Mouse (Mus musculus) G1E (cell line): ENCODE data around the gene Slc6a5. TPM values are rescaled to one million over a fixed set of nuclear protein-coding genes. Genes with fewer than 3 reads are reported as not detected.

Experiments used
- ATAC-seq: 2 replicates; pipeline ENCODE4 v1.8.0; 2016; ENCODE audit warnings: mild to moderate bottlenecking; ENCODE audit not compliant: insufficient number of reproducible peaks, poor library complexity, low FRiP score, severe bottlenecking; ENCODE audit errors: extremely low read depth
- DNase-seq: peaks from one replicate; pipeline ENCODE4 v3.0.0; 2012; ENCODE audit warnings: low spot score
- H3K27me3 ChIP-seq: 2 replicates; pipeline ENCODE4 v1.6.1; 2012; ENCODE audit warnings: mild to moderate bottlenecking, low read length, inconsistent platforms; ENCODE audit not compliant: insufficient read depth
- H3K36me3 ChIP-seq: replicated peaks from 2 replicates; pipeline ENCODE3; 2012; ENCODE audit warnings: mild to moderate bottlenecking, inconsistent platforms
- H3K4me1 ChIP-seq: 2 replicates; pipeline ENCODE4 v1.6.1; 2012; ENCODE audit warnings: low read depth, low read length, inconsistent platforms, mixed read lengths; ENCODE audit not compliant: insufficient read depth
- H3K4me3 ChIP-seq: 2 replicates; pipeline ENCODE4 v1.5.1; 2012; ENCODE audit warnings: low read depth, mild to moderate bottlenecking, inconsistent platforms, low read length, moderate library complexity, mixed read lengths
- H3K9me3 ChIP-seq: replicated peaks from 2 replicates; pipeline ENCODE4 v1.6.1; 2012; ENCODE audit warnings: inconsistent platforms
- CTCF ChIP-seq: IDR thresholded peaks from 2 replicates; pipeline ENCODE4 v1.5.1; 2012; ENCODE audit warnings: low read depth, low read length, inconsistent platforms, mixed read lengths
- GATA1 ChIP-seq: IDR thresholded peaks from 2 replicates; pipeline ENCODE4 v1.6.1; 2012; ENCODE audit warnings: borderline replicate concordance, low read length, inconsistent platforms, mixed read lengths
- GATA2 ChIP-seq: IDR thresholded peaks from 2 replicates; pipeline ENCODE4 v1.6.1; 2012; ENCODE audit warnings: low read depth, low read length, inconsistent platforms, borderline replicate concordance
- POLR2AphosphoS5 ChIP-seq: IDR thresholded peaks from 2 replicates; pipeline ENCODE4 v1.6.1; 2012; ENCODE audit warnings: low read depth, low read length, inconsistent platforms; ENCODE audit not compliant: insufficient replicate concordance
- TAL1 ChIP-seq: conservative IDR thresholded peaks from 2 replicates; pipeline ENCODE4 v1.6.1; 2012; ENCODE audit warnings: low read depth, low read length, inconsistent platforms, mixed read lengths
- polyA plus RNA-seq: library from polyadenylated mRNA; stranded (reverse); fragments of >175 nt; gene quantifications from 2 replicates; pipeline ENCODE4 v1.2.3, GENCODE M21; 2012
- total RNA-seq, 2 experiments: library from RNA; stranded (forward) in 1 of 2; stranded (reverse) in 1 of 2; fragments of 200-1000 nt in 1 of 2; fragments of >200 nt in 1 of 2; fragmentation: Nextera tagmentation in 1 of 2; gene quantifications; 2 replicates each; pipeline ENCODE4 v1.2.3; 2014 to 2017

Slc6a5 gene
- total and polyA plus RNA-seq, 3 experiments = 0.11 TPM; not detected in 2

DNA sequence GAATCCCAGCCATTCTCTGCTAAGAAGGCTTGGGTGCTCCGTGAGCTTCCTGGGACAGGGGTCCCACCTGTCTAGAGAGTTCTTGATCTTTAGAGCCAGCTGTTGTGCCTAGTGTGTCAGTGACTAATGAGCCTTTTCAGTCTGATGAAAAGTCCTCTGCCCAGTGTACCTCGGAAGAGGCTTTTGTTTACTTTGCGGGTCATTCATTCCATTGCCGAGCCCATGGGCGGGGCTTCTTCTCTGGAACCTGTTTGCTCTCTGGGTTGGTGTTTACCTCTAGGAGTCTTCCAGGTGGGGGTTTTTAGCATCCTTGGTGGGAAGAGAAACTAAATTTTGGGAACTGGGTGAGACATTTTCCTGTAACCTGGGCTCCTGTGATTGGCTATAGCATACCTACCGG, 74.8 kb downstream of the Slc6a5 start:
- TF ChIP-seq GATA2 = no peak
- TF ChIP-seq POLR2AphosphoS5 = no peak
- no peak for TF ChIP-seq GATA1
- peaks cover 26% of the 10 kb centered on the region for H3K9me3 ChIP-seq

DNA sequence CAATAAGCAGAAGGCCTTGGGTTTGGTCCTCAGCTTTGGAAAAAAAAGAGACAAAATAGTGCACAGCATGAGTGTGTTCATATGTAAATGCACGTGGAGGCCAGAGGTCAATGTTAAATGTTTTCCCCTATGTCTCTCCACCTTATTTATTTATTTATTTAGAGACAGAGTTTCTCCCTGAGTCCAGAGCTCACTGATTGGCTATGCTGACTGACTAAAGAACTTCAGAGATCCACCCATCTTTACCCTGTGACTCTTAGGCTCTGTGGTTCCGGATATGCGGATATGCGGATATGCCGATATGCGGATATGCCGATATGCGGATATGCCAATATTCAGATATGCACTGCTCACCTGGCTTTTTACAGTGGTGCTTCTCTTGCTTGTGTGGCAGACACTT, 76.0 kb downstream of the Slc6a5 start:
- no peaks in the 10 kb centered on the region for H3K36me3 ChIP-seq
- no peak overlapping the region for H3K4me3 ChIP-seq
- DNase-seq (no peak), ATAC-seq (no peak)
- TF ChIP-seq CTCF (no peak), POLR2AphosphoS5 (no peak), GATA2 (no peak), GATA1 (no peak), TAL1 (no peak)
- peaks cover 30% of the 10 kb centered on the region for H3K9me3 ChIP-seq
- no peaks in the 10 kb centered on the region for H3K27me3 ChIP-seq
- no peaks in the 10 kb centered on the region for H3K4me1 ChIP-seq

More for the DNA sequence above, 74.8 kb downstream of the Slc6a5 start:
- no peaks in the 10 kb centered on the region for H3K4me1 ChIP-seq
- DNase-seq = no peak
- H3K4me3 ChIP-seq = no peak overlapping the region
- H3K27me3 ChIP-seq = no peaks in the 10 kb centered on the region
- H3K36me3 ChIP-seq = no peaks in the 10 kb centered on the region
- ATAC-seq = no peak

DNA sequence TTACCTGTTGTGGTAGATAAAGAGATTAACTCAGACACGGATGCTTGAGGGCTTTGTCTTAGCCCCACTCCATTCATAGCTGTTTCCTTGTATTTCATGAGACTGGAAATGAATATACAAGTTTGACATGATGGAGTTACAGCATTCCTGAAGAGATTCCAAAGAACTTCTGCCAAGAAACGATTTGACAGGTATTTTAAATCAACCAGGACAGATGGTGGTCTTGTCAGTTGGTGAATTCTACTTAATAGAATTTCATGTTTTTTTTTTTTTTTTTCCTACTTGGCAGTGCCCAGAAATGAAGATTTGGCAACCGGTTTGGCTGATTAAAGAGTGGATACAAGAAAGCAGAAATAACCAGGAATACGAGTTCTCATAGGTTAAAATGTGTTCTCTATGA, 89.4 kb downstream of the Slc6a5 start:
- no peak for DNase-seq
- H3K36me3 ChIP-seq = no peaks in the 10 kb centered on the region
- H3K27me3 ChIP-seq = no peaks in the 10 kb centered on the region
- no peak for ATAC-seq
- H3K4me3 ChIP-seq = no peak overlapping the region
- H3K4me1 ChIP-seq = no peaks in the 10 kb centered on the region
- TF ChIP-seq GATA2 = no peak
- no peak for TF ChIP-seq TAL1
- TF ChIP-seq GATA1 = no peak
- TF ChIP-seq POLR2AphosphoS5 = no peak
- TF ChIP-seq CTCF = no peak
- peaks cover under 1% of the 10 kb centered on the region; the same call in 1 of the 2 replicates for H3K9me3 ChIP-seq

DNA sequence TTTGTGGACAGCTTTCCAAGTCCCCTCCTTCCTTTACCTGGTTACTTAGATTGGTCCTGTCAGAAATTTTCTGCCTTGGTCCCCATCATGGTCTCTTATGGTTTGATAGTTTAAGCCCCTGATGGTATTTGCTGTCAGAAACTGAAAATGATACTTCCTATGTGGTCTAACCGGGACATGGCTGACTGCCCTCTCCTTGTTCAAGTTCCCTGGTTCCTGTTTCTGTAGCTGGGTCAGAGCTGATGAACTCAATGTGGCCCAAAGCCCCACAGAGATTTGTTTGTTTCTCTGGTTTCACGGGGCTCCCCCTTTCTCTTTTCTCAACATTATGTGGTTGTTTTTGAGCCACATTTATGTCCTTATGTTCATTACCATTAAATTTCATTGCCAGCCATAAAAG, 95.3 kb downstream of the Slc6a5 start:
- DNase-seq = no peak
- no peak for ATAC-seq
- no peak for TF ChIP-seq TAL1
- TF ChIP-seq GATA2 = no peak
- TF ChIP-seq GATA1 = no peak
- TF ChIP-seq POLR2AphosphoS5 = no peak
- no peak for TF ChIP-seq CTCF
- Histone ChIP-seq H3K9me3 (peaks cover 2% of the 10 kb centered on the region; the same call in 1 of the 2 replicates), H3K27me3 (no peaks in the 10 kb centered on the region), H3K4me1 (no peaks in the 10 kb centered on the region), H3K36me3 (no peaks in the 10 kb centered on the region), H3K4me3 (no peak overlapping the region)

Other genes with a start within 250 kb of the Slc6a5 start
- gene Htatip2, start 151.0 kb upstream of the Slc6a5 start, total RNA-seq (2014; fragmentation: Nextera tagmentation) = 35.6 and 38.5 TPM in 2 replicates
- 25.5 and 27.8 TPM in 2 replicates for gene Htatip2, start 151.0 kb upstream of the Slc6a5 start, total RNA-seq (2017)
- 13.1 and 14.0 TPM in 2 replicates for gene Htatip2, start 151.0 kb upstream of the Slc6a5 start, polyA plus RNA-seq
- 111 and 112 TPM in 2 replicates for gene Prmt3, start 131.8 kb upstream of the Slc6a5 start, total RNA-seq (2014; fragmentation: Nextera tagmentation)
- 76.4 and 78.5 TPM in 2 replicates for gene Prmt3, start 131.8 kb upstream of the Slc6a5 start, total RNA-seq (2017)
- gene Prmt3, start 131.8 kb upstream of the Slc6a5 start, polyA plus RNA-seq = 113 and 128 TPM in 2 replicates
- not detected in 2 replicates for gene Nell1, start 64.7 kb downstream of the Slc6a5 start, total RNA-seq (2014; fragmentation: Nextera tagmentation)
- gene Nell1, start 64.7 kb downstream of the Slc6a5 start, total RNA-seq (2017) = 0.05 and 0.06 TPM in 2 replicates
- not detected in 2 replicates for gene Nell1, start 64.7 kb downstream of the Slc6a5 start, polyA plus RNA-seq